Comparison of ENCODE assay signal across 8 mouse cellular contexts in genomic region chr2:69822361-69823128, GRCm38 (mm10). TPM values are rescaled to one million over a fixed set of nuclear protein-coding genes. Genes with fewer than 3 reads are reported as not detected.
A peak's percentile ranks its signal among the peaks of the same experiment; 100 is the strongest.
DNase-seq lines count a peak whose midpoint lies in the region; ATAC-seq and TF ChIP-seq lines count a peak whose summit lies in the region.

No protein-coding gene starts in this region.

- peaks cover 19% of the 10 kb centered on the region for H3K4me1 ChIP-seq in intestine, embryonic 15.5 days (replicated peaks)
- H3K4me1 ChIP-seq in liver, embryonic 11.5 days (replicated peaks; ENCODE audit: control insufficient read depth, insufficient read depth, low read length) = peaks cover 27% of the 10 kb centered on the region
- peaks cover 18% of the 10 kb centered on the region for H3K4me1 ChIP-seq in stomach, embryonic 16.5 days (ENCODE audit: control insufficient read depth, insufficient read depth, low read length)

- H3K4me2 ChIP-seq in intestine, embryonic 15.5 days (replicated peaks) = peak overlapping the region; percentile 80
- H3K4me2 ChIP-seq in liver, embryonic 11.5 days = peak overlapping the region; percentile 60
- H3K4me2 ChIP-seq in stomach, embryonic 16.5 days (ENCODE audit: low read depth, low read length) = peak overlapping the region; percentile 78

- H3K4me3 ChIP-seq in layer of hippocampus, adult 2 months = peak overlapping the region; percentile 75
- peak overlapping the region; percentile 79 for H3K4me3 ChIP-seq in intestine, embryonic 15.5 days (replicated peaks)
- H3K4me3 ChIP-seq in liver, embryonic 11.5 days (ENCODE audit: low read depth, low read length) = peak overlapping the region; percentile 85
- H3K4me3 ChIP-seq in stomach, embryonic 16.5 days (replicated peaks; ENCODE audit: low read length) = peak overlapping the region; percentile 87

- H3K9me3 ChIP-seq in intestine, embryonic 15.5 days = no peaks in the 10 kb centered on the region
- H3K9me3 ChIP-seq in liver, embryonic 11.5 days (ENCODE audit: control insufficient read depth, low read length) = no peaks in the 10 kb centered on the region
- H3K9me3 ChIP-seq in stomach, embryonic 16.5 days (replicated peaks; ENCODE audit: control insufficient read depth, low read length) = no peaks in the 10 kb centered on the region

- peaks cover 3% of the 10 kb centered on the region for H3K36me3 ChIP-seq in intestine, embryonic 15.5 days
- H3K36me3 ChIP-seq in liver, embryonic 11.5 days (ENCODE audit: control insufficient read depth, insufficient read depth, low read length) = peaks cover 12% of the 10 kb centered on the region
- H3K36me3 ChIP-seq in stomach, embryonic 16.5 days (ENCODE audit: control insufficient read depth, insufficient read depth, low read length) = no peaks in the 10 kb centered on the region

- peak overlapping the region; percentile 93 for H3K27ac ChIP-seq in layer of hippocampus, adult 2 months
- peak overlapping the region; percentile 95 for H3K27ac ChIP-seq in intestine, embryonic 15.5 days
- peak overlapping the region; percentile 79 for H3K27ac ChIP-seq in liver, embryonic 11.5 days (ENCODE audit: low read depth, low read length)
- peak overlapping the region; percentile 97 for H3K27ac ChIP-seq in stomach, embryonic 16.5 days (ENCODE audit: low read length)

- TF ChIP-seq CTCF in layer of hippocampus, adult 2 months (conservative IDR thresholded peaks at IDR 0.05) = peak; percentile 32

- DNase-seq in layer of hippocampus, adult 2 months (ENCODE audit: low spot score in 2 of 2) = peak in 1 of 2 experiments; percentile 27
- DNase-seq in layer of hippocampus, adult 9-10 months (ENCODE audit: low spot score) = no peak
- DNase-seq in embryo, embryonic 10.5 days (ENCODE audit: low spot score) = peak; percentile 75
- peak; percentile 27 to 52 for DNase-seq in gastrocnemius, postnatal 4 days (ENCODE audit: low spot score in 2 of 2)
- DNase-seq in liver, embryonic 11.5 days (ENCODE audit: low spot score) = peak; percentile 71

- under 1% methylated on average over 72 of the region's 80 CpGs for WGBS in intestine, embryonic 15.5 days
- WGBS in liver, embryonic 11.5 days = under 1% methylated on average over 79 of the region's 80 CpGs
- WGBS in stomach, embryonic 16.5 days = under 1% methylated on average over 75 of the region's 80 CpGs

- H3K9ac ChIP-seq in intestine, embryonic 15.5 days = peak overlapping the region; percentile 83
- H3K9ac ChIP-seq in liver, embryonic 11.5 days (ENCODE audit: low read depth, low read length) = peak overlapping the region; percentile 85
- peak overlapping the region; percentile 97 for H3K9ac ChIP-seq in stomach, embryonic 16.5 days (ENCODE audit: low read length)

- no peaks in the 10 kb centered on the region for H3K27me3 ChIP-seq in intestine, embryonic 15.5 days (replicated peaks)
- no peaks in the 10 kb centered on the region for H3K27me3 ChIP-seq in liver, embryonic 11.5 days (replicated peaks; ENCODE audit: control insufficient read depth, insufficient read depth, low read length)
- no peaks in the 10 kb centered on the region for H3K27me3 ChIP-seq in stomach, embryonic 16.5 days (ENCODE audit: control insufficient read depth, insufficient read depth, low read length)

- ATAC-seq in intestine, embryonic 15.5 days = peak; percentile 76
- peak; percentile 33 for ATAC-seq in liver, embryonic 11.5 days (replicated peaks; ENCODE audit: low FRiP score)
- ATAC-seq in monocyte, adult 5-6 weeks (replicated peaks; ENCODE audit: insufficient number of reproducible peaks, low FRiP score, low TSS enrichment, poor library complexity, severe bottlenecking) = 0 out of 2 replicates have a peak, but pooled peaks have one; percentile 22
- ATAC-seq in stomach, embryonic 16.5 days (ENCODE audit: insufficient read depth, low FRiP score) = peak; percentile 81

RNA-seq across cellular contexts. Expression of gene Klhl23, which starts 0.8 kb away (rescaled TPM):
- total RNA-seq in layer of hippocampus, adult 2 months (2021) = 10 to 100 TPM; 43.8 to 44.3 TPM
- 10 to 100 TPM; 27.1 to 30.4 TPM for total RNA-seq in gastrocnemius, postnatal 4 days (2021)
- 33.3 and 37.2 TPM in 2 replicates for polyA plus RNA-seq in intestine, embryonic 15.5 days (2015; fragmentation: Nextera tagmentation; extraction: Ambion mirVana)
- 44.9 and 47.7 TPM in 2 replicates for polyA plus RNA-seq in liver, embryonic 11.5 days (2014; fragmentation: Nextera tagmentation; extraction: Ambion mirVana)
- total RNA-seq in monocyte, adult 5-6 weeks (2017) = 0.58 to 0.75 TPM in 2 of 3 replicates, not detected in the other
- polyA plus RNA-seq in stomach, embryonic 16.5 days (2015; fragmentation: Nextera tagmentation; extraction: Ambion mirVana) = 43.9 and 47.3 TPM in 2 replicates

RNA-seq across cellular contexts. Expression of gene Phospho2, which starts 33.1 kb away (rescaled TPM):
- 10 to 100 TPM; 19.8 to 23.7 TPM for total RNA-seq in layer of hippocampus, adult 2 months (2021)
- 10 to 100 TPM in 1 of 2 experiments, 1 to 10 TPM in 1; 9.5 to 14.0 TPM for total RNA-seq in gastrocnemius, postnatal 4 days (2021)
- polyA plus RNA-seq in intestine, embryonic 15.5 days (2015; fragmentation: Nextera tagmentation; extraction: Ambion mirVana) = 22.8 and 23.1 TPM in 2 replicates
- 24.9 and 25.2 TPM in 2 replicates for polyA plus RNA-seq in liver, embryonic 11.5 days (2014; fragmentation: Nextera tagmentation; extraction: Ambion mirVana)
- 37.0 to 42.6 TPM (median 39.9 TPM) in 3 replicates for total RNA-seq in monocyte, adult 5-6 weeks (2017)
- polyA plus RNA-seq in stomach, embryonic 16.5 days (2015; fragmentation: Nextera tagmentation; extraction: Ambion mirVana) = 21.8 and 24.1 TPM in 2 replicates

RNA-seq across cellular contexts. Expression of gene Ccdc173, which starts 33.2 kb away (rescaled TPM):
- total RNA-seq in layer of hippocampus, adult 2 months (2021) = 1 to 10 TPM; 2.7 to 3.1 TPM
- under 1 TPM; 0.83 to 0.88 TPM for total RNA-seq in gastrocnemius, postnatal 4 days (2021)
- 1.4 and 1.5 TPM in 2 replicates for polyA plus RNA-seq in intestine, embryonic 15.5 days (2015; fragmentation: Nextera tagmentation; extraction: Ambion mirVana)
- 1.2 and 1.4 TPM in 2 replicates for polyA plus RNA-seq in liver, embryonic 11.5 days (2014; fragmentation: Nextera tagmentation; extraction: Ambion mirVana)
- 0.29 to 1.6 TPM in 2 of 3 replicates, not detected in the other for total RNA-seq in monocyte, adult 5-6 weeks (2017)
- 1.00 and 1.6 TPM in 2 replicates for polyA plus RNA-seq in stomach, embryonic 16.5 days (2015; fragmentation: Nextera tagmentation; extraction: Ambion mirVana)

RNA-seq across cellular contexts. Expression of gene Ssb, which starts 38.8 kb away (rescaled TPM):
- total RNA-seq in layer of hippocampus, adult 2 months (2021) = 100 to 1,000 TPM; 125 to 139 TPM
- 100 to 1,000 TPM; 123 to 143 TPM for total RNA-seq in gastrocnemius, postnatal 4 days (2021)
- polyA plus RNA-seq in intestine, embryonic 15.5 days (2015; fragmentation: Nextera tagmentation; extraction: Ambion mirVana) = 290 and 358 TPM in 2 replicates
- polyA plus RNA-seq in liver, embryonic 11.5 days (2014; fragmentation: Nextera tagmentation; extraction: Ambion mirVana) = 317 and 327 TPM in 2 replicates
- total RNA-seq in monocyte, adult 5-6 weeks (2017) = 366 to 443 TPM (median 393 TPM) in 3 replicates
- polyA plus RNA-seq in stomach, embryonic 16.5 days (2015; fragmentation: Nextera tagmentation; extraction: Ambion mirVana) = 244 and 263 TPM in 2 replicates

Comparison
In these comparisons a context has a peak if more than half of its experiments do, and no peak if none do; other contexts are left out.
1. ATAC-seq: peak in every context shown above with its lines; median percentile 81 in stomach, embryonic 16.5 days; 76 in intestine, embryonic 15.5 days; 33 in liver, embryonic 11.5 days; 22 in monocyte, adult 5-6 weeks.
2. RNA of gene Klhl23, which starts 0.8 kb away (total RNA-seq): 43.8 to 44.3 TPM in layer of hippocampus, adult 2 months and 27.1 to 30.4 TPM in gastrocnemius, postnatal 4 days; 0.58 to 0.75 TPM in monocyte, adult 5-6 weeks; every median in the first group is over 10 times any median in the second.
3. Peak in every context shown above with its lines, with median percentiles within 50 percentile points of each other: H3K27ac ChIP-seq, H3K4me3 ChIP-seq, H3K4me2 ChIP-seq and H3K9ac ChIP-seq.